ENCODE assay signal across 12 mouse cellular contexts in the genomic region with DNA sequence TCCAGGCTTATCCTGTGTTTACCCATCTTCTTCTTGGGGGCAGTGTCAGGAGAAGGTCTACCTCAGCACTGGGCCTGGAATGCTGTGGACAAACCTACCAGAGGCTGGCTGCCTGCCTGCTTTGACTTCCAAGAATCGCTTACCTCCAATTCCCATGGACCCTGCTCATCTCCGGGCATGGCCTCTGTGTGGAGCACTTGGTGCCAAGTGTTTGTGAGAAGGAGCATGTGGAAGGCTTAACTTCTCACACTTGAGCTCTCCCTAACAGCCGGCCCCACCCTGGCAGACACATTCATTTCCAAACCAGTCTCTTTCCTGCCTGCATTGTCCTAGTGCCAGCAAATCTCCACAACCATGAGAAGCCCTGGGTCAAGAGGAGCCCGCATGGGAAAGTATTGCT. TPM values are rescaled to one million over a fixed set of nuclear protein-coding genes. Genes with fewer than 3 reads are reported as not detected.
DNase-seq lines count a peak whose midpoint lies in the region.
"Had no signal": no experiment of that assay in that cellular context is flagged by ENCODE, and none has a peak within 500 bp of the region (broad histone marks: within the 10 kb centered on the region; RNA-seq: fewer than 3 reads in every experiment).

No protein-coding gene starts in this region.

- DNase-seq in cerebellum, postnatal 10 days: peak; percentile 47 to 60
- DNase-seq in cerebellum, adult 8-10 months: no peak
- peak; percentile 7 for DNase-seq in gastrocnemius, postnatal 14 days
- no peak for DNase-seq in gastrocnemius, postnatal 25 days
- DNase-seq in left cerebral cortex, postnatal 4 days: peak; percentile 37
- no peak for DNase-seq in left cerebral cortex, postnatal 10 days (ENCODE audit: extremely low spot score in 1 of 2, low spot score in 2 of 2)
- DNase-seq in urinary bladder, postnatal 10 days (ENCODE audit: low spot score): no peak
- DNase-seq: adrenal gland, postnatal 25 days; embryo, embryonic 11 days; gastrocnemius, postnatal 10 days; heart, adult 2 months; kidney, adult 9 months had no signal

- intact Hi-C loops in gastrocnemius, postnatal 14 days (cut with DNase I; ENCODE audit: low total_unique reads): no loop called here
- intact Hi-C loops in left cerebral cortex, postnatal 4 days (cut with DNase I): no loop called here
- intact Hi-C loops in left cerebral cortex, postnatal 10 days (cut with DNase I): no loop called here

RNA-seq across cellular contexts. Expression of gene Dusp10, which starts 49.8 kb away (rescaled TPM):
- total RNA-seq in gastrocnemius, postnatal 14 days (2021): 10 to 100 TPM; 14.0 to 28.0 TPM
- 10 to 100 TPM; 20.2 to 32.6 TPM for total RNA-seq in gastrocnemius, postnatal 25 days (2021)
- 1 to 10 TPM; 3.4 to 4.2 TPM for total RNA-seq in left cerebral cortex, postnatal 4 days (2021)
- 1 to 10 TPM; 5.2 to 5.3 TPM for total RNA-seq in left cerebral cortex, postnatal 10 days (2021)

Comparison
In these comparisons a context has a peak if more than half of its experiments do, and no peak if none do; other contexts are left out.
1. DNase-seq: peak in cerebellum, postnatal 10 days (2 of 2), gastrocnemius, postnatal 14 days (single experiment) and left cerebral cortex, postnatal 4 days (single experiment); none in cerebellum, adult 8-10 months (single experiment), gastrocnemius, postnatal 25 days (single experiment), left cerebral cortex, postnatal 10 days (0 of 2) and urinary bladder, postnatal 10 days (single experiment).